Mouse (Mus musculus) limb, embryonic 12.5 days (tissue): ENCODE measurements around the gene Nradd. TPM values are rescaled to one million over a fixed set of nuclear protein-coding genes. Genes with fewer than 3 reads are reported as not detected.

Experiments
- microRNA-seq: library from miRNA; unstranded; fragments of <30 nt; microRNA quantifications from one replicate; pipeline ENCODE4, GENCODE M21; 2017
- polyA plus RNA-seq: library from polyadenylated mRNA; unstranded; fragments of >200 nt; fragmentation: Nextera tagmentation; extraction: Ambion mirVana; gene quantifications from 2 replicates; pipeline ENCODE4 v1.2.1, GENCODE M21; 2016

Nradd gene
- polyA plus RNA-seq, 1 experiment from 2014 or later: 67.1 TPM

Small RNA genes lying within 50 kb of the gene (microRNA-seq; reads per million reads assigned to microRNA genes)
- gene Mir8107: not detected

Other genes with a start within 250 kb of the Nradd start
- 18.3 and 20.2 TPM in 2 replicates for gene Ptpn23, start 216.2 kb downstream of the Nradd start, polyA plus RNA-seq
- 0.69 and 0.95 TPM in 2 replicates for gene Ngp, start 204.7 kb downstream of the Nradd start, polyA plus RNA-seq
- 7.8 and 9.6 TPM in 2 replicates for gene Klhl18, start 147.8 kb downstream of the Nradd start, polyA plus RNA-seq
- gene Kif9, start 147.5 kb downstream of the Nradd start, polyA plus RNA-seq: 1.6 TPM in 2 replicates
- 46.4 and 51.2 TPM in 2 replicates for gene Setd2, start 91.9 kb downstream of the Nradd start, polyA plus RNA-seq
- gene Nbeal2, start 29.7 kb upstream of the Nradd start, polyA plus RNA-seq: 1.1 and 1.6 TPM in 2 replicates
- gene Ccdc12, start 32.1 kb upstream of the Nradd start, polyA plus RNA-seq: 126 and 133 TPM in 2 replicates
- gene Myl3, start 117.4 kb upstream of the Nradd start, polyA plus RNA-seq: 1.6 and 2.6 TPM in 2 replicates
- 76.6 and 81.8 TPM in 2 replicates for gene Pth1r, start 122.7 kb upstream of the Nradd start, polyA plus RNA-seq
- gene Prss42, start 173.7 kb upstream of the Nradd start, polyA plus RNA-seq: not detected in 2 replicates
- not detected in 2 replicates for gene Prss44, start 189.5 kb upstream of the Nradd start, polyA plus RNA-seq
- gene Prss43, start 202.2 kb upstream of the Nradd start, polyA plus RNA-seq: not detected in 2 replicates
- gene Prss45, start 210.1 kb upstream of the Nradd start, polyA plus RNA-seq: not detected in 2 replicates
- gene Prss46, start 220.1 kb upstream of the Nradd start, polyA plus RNA-seq: not detected in 2 replicates
- gene Prss50, start 233.5 kb upstream of the Nradd start, polyA plus RNA-seq: 0.65 and 0.72 TPM in 2 replicates